Mouse (Mus musculus) left cerebral cortex, adult 18-20 months (tissue): ENCODE data around the gene Wdr45b. TPM values are rescaled to one million over a fixed set of nuclear protein-coding genes. Genes with fewer than 3 reads are reported as not detected.
"Not testable (repeated sequence)": the region's sequence is repeated elsewhere in the genome, so short reads cannot be mapped to it uniquely, and the experiment has no call there.

Experiments
- DNase-seq, 2 experiments: peaks; one replicate each; pipeline ENCODE4 v3.0.0; 2021 to 2022; ENCODE audit warnings: low spot score in 2 of 2, mixed read lengths in 1 of 2
- long read RNA-seq, 2 experiments: library from polyadenylated mRNA; stranded (forward); transcript quantifications; one replicate each; pipeline ENCODE4 v2.0.0; 2021
- total RNA-seq, 2 experiments: library from RNA; stranded (reverse); gene quantifications; 2 replicates each; pipeline ENCODE4 v1.2.3; 2021

Gene Wdr45b
- 10 to 100 TPM; 68.5 to 75.4 TPM for total RNA-seq
- long read RNA-seq, experiment 1, transcript Wdr45b-201 (10 exons, 2,321 nt) = major isoform, 120 of 154 reads
- long read RNA-seq, experiment 1, partial matches to known transcripts = 6 of 154 reads
- long read RNA-seq, experiment 1, other reads (novel, unspliced or antisense) = 28 of 154 reads
- long read RNA-seq, experiment 2, transcript Wdr45b-201 (10 exons, 2,321 nt) = major isoform, 81 of 98 reads
- long read RNA-seq, experiment 2, partial matches to known transcripts = 1 of 98 reads
- long read RNA-seq, experiment 2, other reads (novel, unspliced or antisense) = 16 of 98 reads

DNA sequence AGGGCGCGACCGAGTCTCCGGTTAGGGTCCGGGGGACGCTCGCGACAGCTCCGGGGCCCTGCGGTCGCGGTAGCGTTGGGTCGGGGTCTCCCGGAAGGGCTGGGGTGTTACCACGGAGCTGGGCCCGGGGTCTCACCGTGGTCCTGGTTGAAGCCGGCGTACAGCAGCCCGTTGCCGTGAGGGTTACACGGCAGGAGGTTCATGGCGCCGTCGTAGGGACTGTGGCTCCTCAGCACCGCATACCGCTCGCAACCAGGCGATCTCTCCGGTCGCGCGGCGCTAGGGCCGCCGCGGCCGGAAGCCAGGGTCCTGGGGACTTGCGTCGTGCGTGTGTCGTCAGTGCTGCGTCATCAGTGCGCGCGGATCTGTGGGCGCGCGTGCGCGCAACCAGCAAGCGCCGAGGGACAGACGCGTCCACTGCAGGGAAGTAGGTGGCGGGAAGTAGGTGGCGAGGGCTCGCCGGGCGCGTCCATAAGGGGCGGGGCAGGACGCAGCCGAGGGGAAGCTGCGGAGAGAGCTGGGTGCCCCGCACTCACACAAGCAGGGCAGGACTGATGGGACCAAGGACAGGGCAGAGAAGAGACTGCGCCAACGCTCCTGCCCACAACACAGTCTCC lies at the start of gene Wdr45b:
TSS of gene Wdr45b (minus strand) at position 355 of the 617 bp plus-strand sequence.
- DNase-seq = peak; percentile 99 to 100

DNA sequence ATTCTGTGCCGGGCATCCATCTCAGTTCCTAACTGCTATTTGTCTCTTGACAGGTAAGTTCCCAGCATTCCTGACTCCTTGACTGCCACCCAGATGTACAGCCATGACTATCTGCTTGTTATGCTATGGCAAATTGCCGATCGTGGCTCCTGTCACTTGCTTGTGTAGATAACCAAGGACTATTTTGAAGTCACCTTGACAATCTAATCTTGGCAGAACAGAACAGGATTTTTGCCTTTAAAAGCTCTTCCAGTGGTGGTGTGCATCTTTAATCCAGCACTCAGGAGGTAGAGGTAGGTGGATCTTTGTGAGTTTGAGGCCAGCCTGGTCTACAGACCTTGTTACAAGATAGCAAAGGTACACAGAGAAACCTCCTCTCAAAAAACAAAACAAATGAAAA lies 38.2 kb upstream of the Wdr45b start:
- no peak for DNase-seq

DNA sequence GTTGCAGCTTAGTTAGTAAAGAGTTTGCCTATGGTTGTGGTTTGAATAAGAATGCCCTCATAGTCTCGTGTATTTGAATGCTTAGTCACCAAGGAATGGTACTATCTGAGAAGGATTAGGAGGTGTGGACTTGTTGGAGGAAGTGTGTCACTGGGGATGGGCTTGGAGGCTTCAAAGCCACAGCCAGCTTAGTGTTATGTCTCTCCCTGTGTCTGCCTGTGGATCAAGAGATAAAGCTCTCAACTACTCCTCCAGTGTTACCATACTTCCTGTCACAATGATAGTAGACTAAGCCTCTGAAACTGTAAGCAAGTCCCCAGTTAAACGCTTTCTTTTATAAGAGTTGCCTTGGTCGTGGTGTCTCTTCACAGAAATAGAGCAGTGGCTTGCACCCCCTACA lies 36.5 kb upstream of the Wdr45b start:
- DNase-seq = no peak

DNA sequence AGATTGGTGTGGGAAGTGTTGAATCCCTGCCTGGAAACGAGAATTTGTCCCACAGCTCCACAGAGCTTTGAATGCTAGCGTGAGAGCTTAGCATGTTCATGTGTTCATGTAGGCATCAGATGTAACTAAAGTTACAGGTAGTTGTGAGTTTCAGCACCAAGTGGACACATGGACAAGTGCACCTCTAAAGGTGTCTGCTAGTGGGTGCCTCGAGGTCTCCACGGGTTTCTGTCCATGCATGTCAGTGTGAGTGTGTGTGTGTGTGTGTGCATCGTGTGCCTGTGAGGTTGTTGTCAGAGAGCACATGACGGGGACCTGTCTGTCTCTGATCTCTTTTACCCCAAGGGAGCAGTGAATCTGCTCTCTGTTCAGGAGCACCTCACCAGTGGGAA lies 34.3 kb upstream of the Wdr45b start:
- no peak for DNase-seq

DNA sequence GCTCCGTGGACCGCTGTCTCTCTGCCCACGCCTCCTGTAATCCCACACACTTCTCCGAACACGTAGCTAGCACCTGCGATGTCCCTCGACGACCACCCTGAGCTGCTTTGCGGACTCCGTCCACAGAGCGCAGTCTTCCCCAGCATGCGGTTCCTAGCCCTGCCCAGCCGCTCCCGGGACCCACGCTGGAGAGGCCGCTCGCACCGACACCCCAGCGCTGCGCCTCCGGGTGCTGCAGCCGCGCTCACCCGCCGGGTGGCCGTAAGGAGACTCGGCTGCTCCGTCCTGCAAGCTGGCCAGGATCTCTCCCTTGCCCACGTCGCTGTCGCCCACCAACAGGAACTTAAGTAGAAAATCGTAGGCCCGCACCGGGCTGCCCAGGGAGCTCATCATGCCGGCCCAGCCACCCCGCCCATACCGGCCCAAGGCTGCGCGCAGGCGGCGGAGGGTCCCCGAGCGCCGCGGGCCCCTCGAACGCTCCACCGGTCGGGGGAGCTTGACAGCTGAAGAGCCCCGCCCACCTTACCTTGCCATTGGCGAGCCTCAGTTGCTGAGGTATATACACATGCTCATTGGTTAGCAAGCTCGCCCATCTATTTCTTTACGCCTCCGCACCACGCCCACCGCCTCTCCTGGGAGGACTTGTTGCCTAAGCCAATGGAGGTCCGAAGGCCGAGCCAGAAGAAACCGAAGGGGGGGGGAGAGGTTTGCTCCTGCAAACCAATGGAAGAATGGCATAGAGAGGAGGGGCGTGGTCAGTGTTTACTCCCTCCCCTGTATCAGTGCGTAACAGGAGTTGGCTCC lies 33.7 kb upstream of the Wdr45b start, which contains the start of gene Rab40b:
TSS of gene Rab40b (minus strand) at position 502 of the 804 bp plus-strand sequence.
- peak; percentile 93 to 96 for DNase-seq

DNA sequence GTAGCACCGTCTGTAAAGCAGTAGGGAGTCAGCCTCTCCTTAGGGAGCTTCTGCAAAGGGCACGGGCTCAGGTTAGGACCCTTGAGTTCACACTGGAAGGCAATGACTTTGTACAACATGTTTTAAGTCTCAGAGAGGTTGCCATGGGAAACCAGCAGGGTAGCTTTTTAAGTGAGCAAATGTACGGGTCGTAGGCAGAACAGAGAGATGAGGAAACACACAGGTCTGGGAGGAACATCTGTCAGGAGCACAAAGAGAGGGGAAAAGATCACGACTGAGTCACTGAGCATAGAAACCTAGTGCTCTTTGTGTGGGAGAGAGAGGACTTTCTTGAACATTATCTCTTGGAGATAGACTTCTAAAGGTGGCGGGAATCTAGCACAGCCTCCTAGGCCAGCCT lies 26.0 kb upstream of the Wdr45b start:
- no peak for DNase-seq

DNA sequence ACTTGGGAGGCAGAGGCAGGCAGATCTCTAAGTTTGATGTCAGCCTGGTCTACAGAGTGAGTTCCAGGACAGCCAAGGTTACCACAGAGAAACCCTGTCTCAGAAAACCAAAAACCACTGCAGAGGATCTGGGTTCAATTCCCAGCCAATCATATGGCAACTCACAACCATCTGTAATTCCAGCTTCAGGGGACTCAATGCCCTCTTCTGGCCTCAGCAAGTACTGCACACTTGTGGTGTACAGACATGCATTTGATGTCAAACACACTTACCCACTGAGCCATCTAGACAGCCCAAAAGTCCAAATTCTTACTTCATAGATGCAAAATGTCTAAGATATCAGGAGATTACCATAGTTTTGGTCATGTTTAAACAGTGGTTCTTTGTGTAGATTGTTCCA lies 24.4 kb upstream of the Wdr45b start:
- DNase-seq = no peak

DNA sequence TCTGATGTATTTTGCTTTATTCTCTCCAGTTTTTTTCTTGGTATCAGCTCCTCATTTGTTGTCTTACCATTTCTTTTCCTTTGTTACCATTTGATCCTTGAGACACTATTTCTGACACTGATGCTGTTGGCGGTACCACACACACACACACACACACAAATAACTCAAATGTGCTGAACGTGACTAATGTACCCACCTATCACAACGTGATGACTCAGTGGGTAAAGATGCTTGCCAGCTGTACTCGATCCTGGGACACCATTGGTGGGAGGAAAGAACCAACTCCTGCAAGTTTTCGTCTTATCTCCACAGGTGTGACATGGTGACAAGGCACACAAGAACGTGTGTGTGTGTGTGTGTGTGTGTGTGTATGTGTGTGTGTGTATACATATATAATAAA lies 19.1 kb upstream of the Wdr45b start:
- no peak for DNase-seq

DNA sequence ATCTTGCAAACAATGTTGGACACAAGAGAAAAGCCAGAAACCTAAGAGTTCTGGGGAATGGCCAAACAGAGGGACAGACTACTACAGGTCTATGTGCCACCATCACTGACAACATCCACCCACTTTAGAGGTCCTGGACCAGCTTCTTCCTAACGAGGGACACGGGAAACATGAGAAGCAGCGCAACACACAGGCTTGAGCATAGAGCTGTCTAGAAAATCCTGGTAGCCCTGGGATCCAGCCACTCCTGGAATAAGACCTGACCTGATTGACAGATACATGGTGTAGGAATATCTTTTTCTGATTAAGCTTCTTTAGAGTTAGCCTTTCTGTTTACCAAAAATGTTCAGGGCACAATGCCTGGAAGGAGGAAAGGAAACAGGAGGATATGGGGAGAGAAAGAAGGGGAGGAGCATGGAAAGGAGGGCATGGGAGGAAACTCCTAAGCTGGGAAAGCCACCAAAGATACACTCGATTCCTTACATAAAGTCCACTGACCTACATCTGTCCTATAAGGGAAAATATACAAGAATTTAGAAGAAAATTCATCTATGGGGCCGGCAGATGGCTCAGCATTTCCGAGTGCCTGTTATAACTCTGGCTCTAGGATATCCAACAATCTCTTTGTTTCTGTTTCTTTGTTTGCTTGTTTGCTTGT lies 16.2 kb upstream of the Wdr45b start:
- DNase-seq = no peak

DNA sequence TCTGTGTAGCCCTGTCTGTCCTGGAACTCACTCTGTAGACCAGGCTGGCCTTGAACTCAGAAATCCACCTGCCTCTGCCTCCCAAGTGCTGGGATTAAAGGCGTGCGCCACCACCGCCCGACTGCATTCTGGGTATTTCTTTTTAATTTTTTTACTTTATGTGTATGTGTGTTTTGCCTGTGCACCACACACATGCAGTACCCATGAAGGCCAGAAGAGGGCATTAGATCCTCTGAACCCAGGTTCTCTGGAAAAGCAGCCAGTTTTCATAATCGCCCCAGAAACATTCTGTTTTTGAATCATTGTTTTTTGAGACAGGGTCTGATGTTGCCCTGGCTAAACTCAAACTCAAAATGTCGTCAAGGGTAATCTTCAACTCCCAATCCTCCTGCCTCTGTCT lies 15.4 kb upstream of the Wdr45b start:
- peak; percentile 28 to 57 for DNase-seq

DNA sequence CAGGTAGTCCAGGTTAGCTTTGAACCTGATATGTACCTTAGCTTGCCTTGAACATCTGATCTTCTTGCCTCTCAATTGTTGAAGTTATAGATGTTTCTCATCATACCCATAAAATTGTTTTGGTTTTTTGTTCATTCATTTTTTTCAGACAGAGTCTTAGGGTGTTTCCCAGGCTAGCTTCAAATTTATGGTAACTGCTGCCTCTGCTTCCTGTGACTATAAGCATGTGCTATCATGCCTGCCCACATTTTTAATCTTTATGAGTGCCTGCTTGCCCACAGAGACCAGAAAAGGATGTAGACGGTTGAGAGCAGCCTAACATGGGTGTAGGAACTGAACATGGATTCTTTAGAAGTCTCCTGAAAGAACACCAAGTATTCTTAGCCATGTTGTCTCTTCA lies 14.5 kb upstream of the Wdr45b start:
- no peak for DNase-seq

DNA sequence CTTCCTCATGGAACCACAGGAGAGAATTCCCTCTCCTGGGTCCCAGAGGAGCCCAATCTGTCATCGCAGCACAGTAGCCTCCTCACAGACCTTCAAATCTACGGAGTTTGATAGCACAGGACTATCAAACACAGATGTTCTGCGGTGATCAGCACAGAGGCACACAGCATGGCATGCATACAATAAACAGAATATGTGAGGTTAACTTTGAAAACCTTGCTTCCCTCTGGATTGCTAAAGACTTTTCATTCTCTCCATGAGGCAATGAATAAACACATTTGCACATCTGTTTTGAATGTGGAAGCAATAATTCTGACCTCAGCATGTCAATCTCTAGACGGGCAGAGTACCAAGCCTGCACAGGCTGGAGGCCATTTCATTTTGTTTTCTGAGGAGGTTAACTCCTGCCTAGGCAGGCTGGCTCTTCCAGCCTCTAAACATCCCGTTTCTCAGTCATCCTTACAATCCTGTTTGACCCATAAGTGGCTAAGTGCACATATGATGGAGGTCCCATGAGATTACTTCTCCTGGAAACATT lies 13.0 kb upstream of the Wdr45b start:
- DNase-seq = no peak

DNA sequence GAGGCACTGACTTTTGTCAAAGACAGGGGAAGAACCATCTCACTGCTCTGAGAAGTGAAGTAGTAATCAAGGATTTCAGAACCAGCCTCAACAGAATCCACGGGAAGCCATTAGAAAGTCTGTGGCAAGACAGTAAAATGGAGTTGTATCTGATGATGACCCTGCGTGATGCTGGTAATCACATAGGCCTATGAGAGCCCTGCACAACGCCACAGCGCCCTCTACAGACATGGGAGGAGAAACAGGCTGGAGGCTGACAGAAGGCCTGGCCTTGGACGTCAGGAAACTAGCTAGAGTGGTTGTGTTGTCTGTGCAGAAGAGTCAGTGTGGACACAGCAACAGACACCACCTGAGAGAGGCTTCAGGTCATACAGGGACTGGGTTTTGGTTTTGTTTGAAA lies 8.0 kb upstream of the Wdr45b start:
- DNase-seq = peak; percentile 37 to 54

DNA sequence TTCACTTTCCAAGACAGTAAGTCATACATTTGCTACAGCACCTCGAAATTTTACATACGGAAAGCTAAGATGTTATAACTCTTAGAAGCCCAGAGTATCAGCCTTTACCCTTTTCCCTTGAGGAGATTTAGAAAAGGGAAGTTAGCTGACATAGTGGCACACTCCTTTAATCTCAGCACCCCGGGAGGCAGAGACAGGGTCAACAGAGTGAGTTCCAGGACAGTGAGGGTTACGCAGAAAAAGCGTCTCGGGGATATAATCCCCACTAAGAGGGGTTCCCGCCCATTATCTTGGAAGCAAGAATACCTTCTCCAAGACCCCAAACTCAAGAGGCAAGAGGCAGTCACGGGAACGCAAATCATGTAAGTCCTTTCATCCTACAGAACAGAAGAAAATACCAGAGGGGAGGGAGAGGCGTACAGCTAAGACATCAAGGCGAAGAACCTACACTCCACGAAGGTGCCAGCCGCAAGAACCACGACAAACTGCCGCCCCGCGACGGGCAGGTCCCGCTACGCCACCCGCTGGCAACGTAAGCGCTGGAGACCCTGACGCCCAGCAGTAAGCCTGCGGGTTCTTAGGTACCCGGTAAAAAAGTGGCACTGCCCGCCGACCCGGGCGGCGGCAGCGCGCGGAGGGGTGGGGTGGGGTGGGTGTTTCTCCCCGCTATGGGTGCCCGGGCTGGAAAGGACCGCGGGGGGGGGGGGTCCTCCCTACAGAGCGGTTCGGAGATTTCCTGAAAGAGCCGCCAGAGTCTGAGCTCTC lies 737 bp downstream of the Wdr45b start:
- peak; percentile 23 to 41 for DNase-seq

DNA sequence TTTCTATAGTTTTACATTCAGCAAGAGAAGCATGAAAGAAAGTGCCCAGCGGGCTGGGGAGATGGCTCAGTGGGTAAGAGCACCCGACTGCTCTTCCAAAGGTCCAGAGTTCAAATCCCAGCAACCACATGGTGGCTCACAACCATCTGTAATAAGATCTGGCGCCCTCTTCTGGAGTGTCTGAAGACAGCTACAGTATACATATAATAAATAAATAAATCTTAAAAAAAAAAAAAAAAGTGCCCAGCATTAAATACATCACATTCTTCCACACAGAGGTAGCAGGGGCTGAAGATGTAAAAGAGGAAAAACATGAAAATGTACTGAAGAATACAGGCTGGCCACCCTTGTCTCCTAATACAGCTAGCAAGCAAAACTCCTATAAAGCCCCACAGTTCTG lies 5.5 kb downstream of the Wdr45b start:
- not testable (repeated sequence) for DNase-seq

DNA sequence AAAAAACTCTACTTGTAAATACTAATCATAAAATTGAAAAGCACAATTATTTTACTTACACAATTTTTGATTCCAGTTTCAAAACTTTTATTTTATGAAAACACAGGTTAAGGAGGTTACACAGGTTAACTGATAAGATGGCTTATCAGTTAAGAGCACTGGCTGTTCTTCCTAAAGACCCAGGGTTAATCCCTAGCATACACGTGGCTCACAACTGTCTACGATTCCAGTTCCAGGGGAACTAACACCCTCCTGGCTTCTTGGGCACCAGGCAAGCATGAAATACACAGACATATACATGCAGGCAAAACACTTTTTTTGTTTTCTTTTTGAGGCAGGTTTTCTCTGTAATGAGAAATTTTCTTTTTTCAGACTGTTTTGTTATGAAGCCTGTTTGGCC lies 6.1 kb downstream of the Wdr45b start:
- DNase-seq = no peak

DNA sequence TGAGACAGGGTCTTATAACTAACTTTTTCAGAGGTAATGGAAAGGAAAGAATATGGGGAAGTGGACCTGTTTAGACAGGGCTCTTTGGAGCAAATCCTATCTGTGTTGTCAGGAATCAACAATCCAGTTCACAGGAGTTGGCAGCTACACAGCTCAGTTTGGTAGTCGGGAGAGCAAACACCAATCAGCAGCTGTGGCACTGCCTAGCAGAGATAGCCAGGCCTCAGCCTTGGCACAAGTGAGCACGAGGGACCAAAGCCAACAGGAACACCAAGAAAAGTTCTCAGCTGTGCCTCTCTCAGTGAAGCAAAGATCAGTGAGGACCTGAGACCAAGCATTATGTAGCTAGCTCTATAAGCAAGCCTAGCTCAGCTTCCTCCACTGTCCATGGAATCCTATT lies 7.2 kb downstream of the Wdr45b start:
- DNase-seq = no peak

DNA sequence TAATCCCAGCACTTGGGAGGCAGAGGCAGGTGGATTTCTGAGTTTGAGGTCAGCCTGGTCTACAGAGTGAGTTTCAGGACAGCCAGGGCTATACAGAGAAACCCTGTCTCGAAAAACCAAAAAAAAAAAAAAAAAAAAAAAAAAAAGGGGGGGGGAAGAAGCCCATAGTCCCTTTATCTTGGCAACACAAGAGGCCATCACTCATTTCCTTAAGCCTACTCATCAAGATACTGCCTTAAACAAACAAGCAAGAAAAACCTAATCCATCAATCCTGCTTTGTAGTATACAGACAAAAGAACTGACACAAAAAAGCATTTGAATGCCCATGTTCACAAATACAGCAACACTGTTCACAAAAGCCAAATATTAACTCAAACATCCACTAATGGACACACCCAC lies 11.8 kb downstream of the Wdr45b start:
- not testable (repeated sequence) for DNase-seq

DNA sequence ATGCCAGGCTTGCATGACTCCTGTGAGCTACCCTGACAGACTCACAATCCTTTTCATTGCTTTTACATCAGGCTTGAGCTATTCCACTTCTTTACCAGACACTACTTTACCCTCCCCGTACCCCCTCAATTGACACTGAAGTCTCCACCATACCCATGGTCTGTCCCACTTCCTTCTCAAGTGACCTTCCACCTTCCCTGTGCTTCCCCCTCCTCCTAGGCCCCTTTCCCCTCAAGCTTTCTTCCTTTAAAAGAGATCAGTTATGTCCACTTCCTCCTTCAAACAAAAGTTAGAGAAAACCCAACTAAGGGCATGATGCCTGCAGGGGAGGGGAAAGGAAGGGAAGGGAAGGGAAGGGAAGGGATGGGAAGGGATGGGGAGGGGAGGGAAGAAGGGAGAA lies 14.0 kb downstream of the Wdr45b start:
- no peak for DNase-seq

DNA sequence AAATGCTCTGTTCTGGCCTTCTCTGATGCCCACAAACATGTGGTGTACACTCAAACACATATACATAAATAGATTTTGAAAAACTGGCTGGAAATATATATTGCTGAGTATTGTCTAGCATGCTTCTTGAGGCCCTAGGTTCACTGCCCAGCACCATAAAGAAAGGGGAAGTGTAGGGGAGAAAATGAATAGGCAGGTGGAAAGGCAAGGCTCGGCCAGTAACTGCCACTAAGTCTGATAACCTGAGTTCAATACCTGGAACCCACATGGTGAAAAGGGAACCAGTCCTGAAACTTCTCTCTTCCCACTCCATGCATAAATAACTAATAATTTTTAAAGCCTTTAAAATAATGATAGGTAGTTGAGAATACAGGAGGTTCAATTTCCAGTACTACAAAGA lies 14.6 kb downstream of the Wdr45b start:
- no peak for DNase-seq

DNA sequence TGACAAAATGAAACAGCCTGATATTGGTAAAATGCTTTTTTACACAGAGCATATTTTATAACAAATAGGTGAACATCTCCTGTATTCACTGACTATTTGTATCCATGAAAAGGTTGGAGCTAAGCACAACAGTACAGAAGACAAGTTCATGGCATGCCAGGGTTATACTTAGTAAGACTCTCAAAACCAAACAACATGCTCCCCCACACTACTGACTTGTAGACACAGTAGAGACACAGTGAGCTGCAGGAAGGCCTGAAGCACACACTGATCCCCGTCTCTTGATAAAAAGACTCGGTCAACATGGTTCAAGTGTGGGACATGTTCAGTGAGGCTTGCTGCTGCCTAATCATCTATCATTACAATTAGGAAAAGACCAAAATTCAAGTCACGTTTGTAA lies 22.6 kb downstream of the Wdr45b start:
- no peak for DNase-seq
